Mouse (Mus musculus) ES-Bruce4 (cell line): ENCODE results near the gene Atp2a2.

Experiments
- CTCF ChIP-seq: IDR thresholded peaks from one replicate; pipeline ENCODE4 v1.8.1; 2011; ENCODE audit warnings: low read depth, low read length
- EP300 ChIP-seq: IDR thresholded peaks from 2 replicates; pipeline ENCODE4 v1.6.1; 2011; ENCODE audit warnings: low read depth, low read length; ENCODE audit not compliant: insufficient read depth
- POLR2A ChIP-seq: IDR thresholded peaks from one replicate; pipeline ENCODE4 v1.8.1; 2011; ENCODE audit warnings: low read length; ENCODE audit not compliant: insufficient read depth

- no peak for TF ChIP-seq CTCF
- TF ChIP-seq EP300: no peak
- no peak for TF ChIP-seq POLR2A
Measured at GRCm38 (mm10) chr5:122537654-122538053, 35.6 kb upstream of the Atp2a2 start.
